Mouse (Mus musculus): ENCODE results near the gene Gm6812.

GRCm38 (mm10) chrX:68865145-68865544, 27.7 kb downstream of the Gm6812 start:
- TF ChIP-seq GATA1 (IDR thresholded peaks at IDR 0.05; ENCODE audit: low read length) (no peak), TAL1 (IDR thresholded peaks at IDR 0.05; ENCODE audit: low read length) (no peak)

All from erythroblast, embryonic 14.5 days (primary cell).